Mouse (Mus musculus) heart, adult 11 months (tissue): Measurements from ENCODE around the gene Sim2.

Source experiments
- DNase-seq: peaks from one replicate; pipeline ENCODE4 v3.0.0; 2022

Gene Sim2

DNA sequence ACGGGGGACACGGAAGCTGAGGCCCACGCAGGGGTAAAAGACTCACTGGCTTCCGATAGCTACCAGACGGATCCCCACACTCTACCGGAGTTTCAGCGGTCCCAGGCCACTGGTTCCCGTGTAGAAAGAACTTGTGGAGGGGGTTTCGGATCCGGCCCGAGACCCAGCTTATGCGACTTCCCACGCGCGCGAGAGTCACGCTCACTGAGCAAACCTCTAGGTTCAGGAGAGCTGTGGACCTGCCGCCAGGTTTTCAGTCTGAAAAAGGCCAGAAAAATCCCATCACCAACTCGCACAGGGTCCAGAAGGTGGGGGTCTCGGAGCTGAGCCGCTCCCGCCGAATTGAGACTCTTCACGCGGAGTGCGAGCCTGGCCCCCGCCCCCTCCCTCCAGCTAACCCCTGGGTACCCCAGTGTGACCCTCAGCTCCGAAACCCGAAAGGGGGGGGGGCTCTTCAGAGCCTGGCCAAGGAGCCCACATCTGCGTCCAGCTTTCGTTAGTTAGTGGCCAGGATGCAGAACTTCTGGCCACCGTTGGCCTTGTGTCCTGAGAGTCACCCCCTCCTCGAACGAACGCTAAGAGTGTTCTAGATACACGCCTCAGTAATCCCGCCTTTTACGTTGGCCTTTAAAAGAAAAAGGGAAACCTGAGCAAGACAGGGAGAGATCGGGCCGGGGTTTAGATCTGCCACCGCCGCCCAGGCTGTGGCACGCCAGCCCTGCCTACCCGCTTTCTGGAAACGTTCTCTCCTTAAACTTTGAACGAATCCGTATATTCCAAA, 5.5 kb upstream of the Sim2 start:
- DNase-seq: no peak

DNA sequence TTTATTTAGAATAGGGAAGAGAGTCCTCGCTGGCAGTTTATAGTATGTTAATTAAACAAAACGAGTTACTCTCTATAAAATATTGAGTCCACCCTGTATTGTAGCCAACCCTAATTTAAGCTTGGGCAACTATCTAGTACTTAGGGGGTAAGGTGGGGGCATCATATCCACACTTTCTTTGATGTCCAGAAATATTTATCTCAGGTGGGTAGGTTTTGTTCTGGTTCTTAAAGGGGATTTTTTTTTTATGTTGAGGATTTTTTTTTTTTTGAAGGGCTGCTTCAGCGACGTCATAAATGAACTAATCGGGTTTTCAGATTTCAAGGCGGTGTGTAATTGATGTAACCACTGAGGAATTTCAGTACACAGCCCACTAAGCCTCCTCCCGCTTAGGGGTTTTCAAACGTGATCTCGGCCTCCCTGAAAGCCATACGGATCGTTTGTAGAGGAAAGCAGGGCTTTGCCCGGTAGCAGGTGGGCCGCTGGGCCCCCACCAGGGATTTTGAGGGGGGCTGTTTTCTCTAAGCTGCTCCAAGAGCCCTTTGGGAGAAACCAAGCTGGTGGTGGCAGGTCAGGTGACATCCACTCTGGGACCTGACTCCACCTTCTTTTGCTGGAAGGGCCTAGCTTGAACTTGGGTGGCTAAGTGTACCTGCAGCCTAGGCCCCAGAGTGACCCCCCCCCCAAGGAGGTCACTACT, 4.7 kb upstream of the Sim2 start:
- DNase-seq: no peak

DNA sequence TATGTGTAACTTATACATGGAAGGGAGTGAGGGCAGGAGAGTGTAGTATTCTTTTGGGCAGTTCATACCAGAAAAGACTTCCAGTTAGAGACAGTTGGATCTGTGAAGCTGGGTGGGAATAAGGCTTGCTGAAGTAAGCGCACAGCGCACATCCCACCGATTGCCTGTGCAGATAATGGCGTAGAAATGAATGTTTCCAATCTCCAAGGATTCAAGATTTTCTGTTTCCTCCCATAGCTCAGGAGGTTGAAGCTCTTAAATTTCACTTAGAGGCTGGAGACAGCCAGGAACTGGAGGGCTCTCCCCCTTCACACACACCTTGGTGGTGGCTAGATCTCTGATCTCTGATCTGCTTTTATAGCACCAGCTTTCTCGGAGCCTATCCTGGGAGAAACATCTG, 3.1 kb upstream of the Sim2 start:
- no peak for DNase-seq

DNA sequence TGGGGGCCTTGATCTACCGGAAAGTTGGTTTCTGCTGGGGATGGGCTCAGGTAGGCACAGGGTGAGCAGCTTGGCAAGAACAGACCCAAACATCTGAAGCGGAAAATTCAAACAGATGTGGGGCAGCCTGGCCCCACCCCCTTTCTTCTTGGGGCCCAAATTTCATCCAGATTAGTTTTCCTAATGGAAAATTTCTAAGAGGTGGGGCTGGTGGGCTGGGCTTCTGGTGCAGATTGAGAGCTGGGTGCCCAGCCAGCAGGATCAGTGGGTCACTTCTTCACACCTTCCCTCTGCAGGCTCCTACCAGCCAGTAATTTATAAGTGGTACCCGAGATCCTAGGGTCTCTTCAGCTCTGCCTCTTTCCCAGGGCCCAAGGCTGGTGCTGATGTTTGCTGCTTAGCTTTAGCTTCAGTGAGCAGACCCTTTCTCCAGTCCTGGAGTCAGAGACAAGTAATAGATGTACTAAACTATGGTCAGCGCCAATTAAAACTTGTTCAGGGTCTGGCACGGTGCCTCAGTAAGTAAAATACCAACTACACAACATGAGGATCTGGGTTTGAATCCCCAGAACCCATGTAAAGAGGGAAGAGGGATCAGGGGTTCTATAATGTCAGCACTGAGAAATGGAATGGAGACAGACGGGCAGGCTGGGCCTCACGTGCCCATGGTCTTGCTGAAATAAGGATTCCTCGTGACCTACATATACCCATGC, 2.6 kb upstream of the Sim2 start:
- no peak for DNase-seq

DNA sequence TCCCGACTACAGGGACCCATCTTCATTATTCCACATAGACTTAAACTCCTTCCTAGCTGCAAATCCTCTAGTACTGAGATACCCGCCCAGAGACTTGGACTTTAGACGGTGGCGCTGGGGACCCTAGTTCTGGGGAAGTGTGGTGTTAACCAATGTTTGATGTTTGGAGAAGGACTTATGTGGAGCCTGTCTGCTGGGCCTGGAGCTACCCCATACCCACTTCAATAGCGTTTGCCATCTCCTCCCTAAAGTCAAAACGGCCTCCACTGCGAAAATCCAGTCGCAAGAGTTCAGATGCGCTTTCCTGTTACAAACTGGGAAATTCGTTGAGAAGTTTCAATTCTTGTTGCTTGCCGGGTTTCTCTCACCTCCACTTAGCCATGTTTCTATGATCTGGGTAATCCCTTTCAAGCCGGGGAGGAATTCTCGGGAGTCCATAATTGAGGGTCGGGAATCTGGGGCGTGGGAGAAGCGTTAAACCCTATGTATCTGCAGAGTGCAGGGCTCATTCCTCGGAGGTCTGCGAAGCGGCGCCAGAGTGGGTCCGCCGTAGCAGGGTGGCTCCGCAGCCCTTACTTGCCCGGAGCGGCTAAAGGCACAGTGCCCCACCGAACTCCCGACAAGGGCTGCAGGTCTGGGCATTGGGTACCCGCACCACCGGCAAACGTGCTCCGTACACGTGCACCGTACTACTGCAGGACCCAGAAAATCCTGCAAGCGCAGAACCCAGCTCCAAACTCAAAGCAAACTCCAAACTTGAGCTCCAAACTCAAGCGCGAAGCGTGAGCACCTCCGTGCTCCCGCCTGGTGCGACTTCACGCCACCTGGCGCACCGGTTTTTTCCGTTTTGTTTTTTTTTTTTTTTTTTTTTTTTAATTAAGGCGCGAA, 1.5 kb upstream of the Sim2 start:
- DNase-seq: no peak

DNA sequence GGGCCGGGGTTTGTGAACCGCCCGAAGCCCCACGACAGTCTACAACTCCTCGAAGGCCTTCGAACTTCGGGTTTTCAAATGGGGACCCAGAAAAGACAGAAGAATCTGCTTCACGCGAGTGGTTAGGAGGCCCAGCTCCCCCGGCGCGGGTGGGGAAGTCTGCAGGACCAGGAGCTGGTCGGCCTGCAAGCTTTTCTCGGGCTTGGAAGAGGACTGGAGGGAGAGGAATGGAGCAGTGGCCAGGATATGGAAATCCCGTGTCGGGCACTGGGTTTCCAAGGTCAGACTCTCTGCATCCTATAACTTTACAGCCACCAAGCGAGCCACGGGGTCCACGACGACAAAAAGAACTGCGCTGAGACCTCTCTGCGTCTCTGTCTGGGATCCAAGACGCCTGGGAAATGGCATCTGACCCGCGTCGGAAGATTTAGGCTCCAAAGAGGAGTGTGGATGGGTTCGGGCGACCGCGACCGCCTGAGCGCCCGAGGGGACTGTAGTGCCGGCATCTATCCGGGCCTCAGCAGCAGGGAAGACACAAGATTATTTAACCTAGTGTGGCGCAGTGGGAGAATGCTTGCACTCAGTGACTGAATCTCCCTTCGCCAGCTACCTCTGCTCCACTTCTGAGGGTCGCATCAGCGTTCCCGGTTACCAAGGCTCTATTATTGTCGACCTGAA, 744 bp upstream of the Sim2 start:
- DNase-seq: no peak

DNA sequence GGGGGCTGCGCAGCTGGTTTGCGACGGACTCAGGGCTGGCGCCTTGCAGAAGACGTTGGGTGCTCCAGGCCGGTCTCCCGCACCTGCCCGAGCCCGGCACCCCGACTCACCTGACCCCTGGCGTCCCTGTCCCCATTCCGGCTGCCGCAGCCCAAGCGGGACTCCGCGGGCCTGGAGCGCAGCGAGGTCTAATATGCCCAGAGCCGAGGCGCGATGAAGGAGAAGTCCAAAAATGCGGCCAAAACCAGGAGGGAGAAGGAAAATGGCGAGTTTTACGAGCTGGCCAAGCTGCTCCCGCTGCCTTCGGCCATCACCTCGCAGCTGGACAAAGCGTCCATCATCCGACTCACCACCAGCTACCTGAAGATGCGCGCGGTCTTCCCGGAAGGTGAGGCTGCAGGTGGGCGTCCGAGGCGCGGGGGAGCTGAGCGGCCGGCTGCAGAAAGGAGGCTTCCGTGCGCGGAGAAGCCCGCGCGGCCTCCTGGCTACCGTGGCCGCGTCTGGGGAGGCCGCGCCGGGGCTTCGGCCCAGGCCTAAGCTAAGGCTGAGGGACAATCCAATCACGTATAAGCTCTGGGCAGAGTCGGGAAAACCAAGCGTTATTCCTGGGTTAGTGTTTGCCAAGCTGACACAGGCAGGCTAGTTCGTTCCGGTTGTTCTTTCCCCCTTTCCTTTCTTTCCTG, 1.0 kb downstream of the Sim2 start:
- no peak for DNase-seq

DNA sequence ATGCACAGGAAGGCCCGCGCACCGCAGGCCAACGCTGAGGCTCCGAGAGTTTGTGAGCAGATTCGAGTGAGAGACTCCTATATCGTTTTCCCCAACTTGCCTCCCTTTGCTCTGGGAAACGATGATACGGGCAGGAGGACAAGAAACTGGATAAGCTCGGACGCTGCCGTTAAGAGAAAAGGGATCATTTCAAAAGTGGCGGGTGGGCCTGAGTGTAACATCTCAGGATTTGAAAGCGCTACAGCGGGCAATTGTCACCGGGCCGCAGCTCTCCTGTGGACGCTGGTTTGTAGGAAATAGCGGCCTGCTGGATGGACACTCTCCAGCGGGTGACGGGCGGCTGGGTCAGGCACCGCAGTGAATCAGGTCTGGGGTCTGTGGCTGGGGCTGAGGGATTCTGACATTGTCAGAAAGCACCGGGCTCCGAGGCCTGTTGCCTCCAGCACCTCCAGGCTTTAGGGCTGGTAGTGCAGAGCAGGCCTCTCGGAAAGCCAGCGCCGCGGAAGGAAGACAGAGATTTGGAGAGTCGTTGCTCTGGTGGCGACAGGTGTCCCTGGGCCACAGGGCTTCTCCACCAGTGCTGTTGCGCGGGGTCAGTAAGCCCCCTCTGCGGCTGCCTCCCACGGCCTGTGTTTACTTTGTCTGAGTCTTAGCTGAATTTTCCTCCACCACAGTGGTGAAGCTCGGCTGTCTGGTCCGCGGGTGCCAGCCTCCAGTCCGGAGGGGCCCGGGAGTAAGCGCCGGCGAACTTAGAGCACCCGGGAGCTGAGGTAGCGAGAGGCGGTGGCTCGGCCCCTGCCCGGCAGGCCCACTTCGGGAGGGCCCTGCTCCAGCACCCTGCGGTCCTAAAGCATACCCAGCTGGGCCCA, 2.2 kb downstream of the Sim2 start:
- DNase-seq: no peak

DNA sequence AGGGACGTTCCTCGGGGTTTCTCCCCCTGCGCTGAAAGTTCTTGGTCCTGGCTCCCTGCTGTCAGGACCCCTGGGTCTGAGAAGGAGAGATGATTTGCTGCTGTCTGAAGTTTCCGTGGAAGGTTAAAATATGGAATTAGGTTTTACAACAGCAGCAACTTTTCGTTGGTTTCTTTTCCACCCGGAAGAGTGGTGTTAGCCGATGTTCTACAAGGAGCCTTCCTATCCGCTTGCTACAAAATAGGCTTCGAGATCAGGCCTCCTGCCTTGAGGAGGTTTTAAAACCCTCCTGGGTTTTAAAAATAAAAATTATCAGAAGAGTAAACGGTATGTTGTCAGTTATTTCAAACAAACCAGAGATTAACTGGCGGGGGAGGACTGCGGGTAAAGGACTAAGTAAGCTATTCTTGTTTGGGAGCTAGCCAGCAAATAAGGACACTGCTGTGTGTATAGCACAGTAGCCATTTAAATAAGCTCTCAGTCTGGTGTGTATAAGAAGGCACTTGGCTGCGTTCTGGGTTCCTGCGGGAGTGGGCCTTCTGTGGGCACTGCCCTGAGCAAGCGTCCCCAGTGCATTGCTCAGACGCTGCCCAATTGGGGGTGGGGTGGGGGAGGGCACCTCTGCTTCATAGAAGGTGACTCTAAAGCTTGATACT, 3.0 kb downstream of the Sim2 start:
- no peak for DNase-seq

DNA sequence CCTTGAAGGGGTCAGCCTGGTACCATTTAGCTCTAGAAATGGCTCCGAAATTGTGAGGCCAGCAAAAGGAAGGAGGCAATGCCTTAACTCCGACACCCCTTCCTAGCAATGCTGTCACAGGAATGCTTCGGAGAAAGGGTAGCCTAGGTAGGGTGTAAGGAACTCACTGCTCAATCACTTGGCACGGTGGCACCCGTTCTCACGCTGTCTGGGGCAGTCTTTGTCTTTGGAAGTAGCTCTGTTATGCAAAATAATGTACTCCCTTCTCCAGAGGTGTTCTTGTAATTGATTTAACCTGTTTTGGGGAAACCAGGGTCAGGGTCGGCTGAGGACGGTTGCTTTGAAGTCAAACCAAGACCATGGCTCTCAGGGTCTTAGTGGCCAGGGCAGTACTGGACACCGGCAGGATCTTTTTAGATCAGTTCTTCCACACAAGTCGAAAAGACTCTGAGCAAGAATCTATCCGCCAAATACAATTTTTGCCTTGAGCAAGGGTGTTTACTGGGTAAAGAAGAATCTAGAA, 3.6 kb downstream of the Sim2 start:
- no peak for DNase-seq

DNA sequence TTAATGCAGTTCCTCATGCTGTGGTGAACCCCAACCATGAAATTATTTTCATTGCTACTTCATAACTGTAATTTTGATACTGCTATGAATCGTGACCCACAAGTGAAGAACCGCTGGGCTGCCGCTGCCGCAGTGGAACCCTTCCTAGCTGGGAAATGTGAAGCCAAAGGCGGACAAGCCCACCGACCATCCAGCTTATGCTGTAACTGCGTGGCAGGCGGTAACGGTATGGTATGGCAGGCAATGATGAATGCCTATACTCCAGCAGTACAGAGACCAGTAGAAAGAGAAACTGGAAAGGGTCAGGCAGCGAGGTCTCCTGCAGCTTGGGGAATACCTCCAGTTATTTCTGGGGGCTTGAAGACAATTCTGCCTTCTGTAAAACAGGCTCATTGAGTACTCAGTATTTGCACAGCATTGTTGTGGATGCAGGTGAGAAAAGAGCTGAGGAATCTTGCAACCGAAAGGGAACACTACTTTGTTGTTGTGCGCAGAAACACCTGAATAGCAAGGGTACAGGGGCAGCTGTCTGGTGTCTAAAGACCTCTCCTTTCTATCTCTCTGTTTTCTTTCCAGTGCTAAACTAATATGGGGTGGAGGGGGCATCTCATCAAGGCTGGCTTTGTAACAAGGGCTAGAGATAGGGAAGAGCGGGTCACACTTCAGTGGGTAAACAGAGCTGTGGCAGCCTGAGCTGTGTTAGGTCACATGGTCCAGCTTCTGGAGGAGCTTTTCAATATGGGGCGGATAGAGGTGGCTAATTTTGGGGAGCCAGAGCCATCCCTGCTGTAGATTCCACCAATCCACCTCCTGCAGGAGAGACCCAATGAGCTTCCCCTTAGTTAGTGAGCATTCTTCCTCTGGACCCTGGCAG, 4.3 kb downstream of the Sim2 start:
- DNase-seq: no peak

DNA sequence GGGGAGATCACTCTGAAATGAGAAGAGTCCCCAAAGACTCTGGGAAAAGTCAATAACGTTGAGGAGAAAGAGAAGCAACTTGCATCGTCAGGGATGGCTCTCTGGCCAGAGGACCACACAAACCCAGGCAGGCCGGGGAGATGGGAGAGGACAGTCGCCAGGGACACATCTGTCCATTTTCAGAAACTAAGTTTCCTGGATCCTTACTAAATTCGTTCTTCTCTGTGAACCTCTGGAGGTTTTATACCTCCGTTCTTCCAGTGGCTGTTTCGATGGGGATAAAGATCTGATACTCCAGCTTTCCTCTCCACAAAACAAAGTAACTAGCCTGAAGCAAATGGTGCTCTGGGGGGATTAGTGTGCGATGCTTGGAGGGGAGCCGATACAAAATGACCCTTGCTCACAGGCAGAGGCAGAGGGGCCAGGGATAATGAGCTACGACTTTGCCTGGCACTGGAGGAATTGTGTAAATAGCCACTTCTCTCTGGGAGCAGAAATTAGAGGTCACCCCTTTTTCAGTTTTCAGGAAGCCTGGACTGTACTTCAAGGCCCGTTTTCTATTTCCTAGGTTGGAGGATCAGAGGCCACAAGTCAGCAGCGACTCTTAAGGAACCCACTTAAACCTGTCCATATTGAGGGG, 7.9 kb downstream of the Sim2 start:
- no peak for DNase-seq

DNA sequence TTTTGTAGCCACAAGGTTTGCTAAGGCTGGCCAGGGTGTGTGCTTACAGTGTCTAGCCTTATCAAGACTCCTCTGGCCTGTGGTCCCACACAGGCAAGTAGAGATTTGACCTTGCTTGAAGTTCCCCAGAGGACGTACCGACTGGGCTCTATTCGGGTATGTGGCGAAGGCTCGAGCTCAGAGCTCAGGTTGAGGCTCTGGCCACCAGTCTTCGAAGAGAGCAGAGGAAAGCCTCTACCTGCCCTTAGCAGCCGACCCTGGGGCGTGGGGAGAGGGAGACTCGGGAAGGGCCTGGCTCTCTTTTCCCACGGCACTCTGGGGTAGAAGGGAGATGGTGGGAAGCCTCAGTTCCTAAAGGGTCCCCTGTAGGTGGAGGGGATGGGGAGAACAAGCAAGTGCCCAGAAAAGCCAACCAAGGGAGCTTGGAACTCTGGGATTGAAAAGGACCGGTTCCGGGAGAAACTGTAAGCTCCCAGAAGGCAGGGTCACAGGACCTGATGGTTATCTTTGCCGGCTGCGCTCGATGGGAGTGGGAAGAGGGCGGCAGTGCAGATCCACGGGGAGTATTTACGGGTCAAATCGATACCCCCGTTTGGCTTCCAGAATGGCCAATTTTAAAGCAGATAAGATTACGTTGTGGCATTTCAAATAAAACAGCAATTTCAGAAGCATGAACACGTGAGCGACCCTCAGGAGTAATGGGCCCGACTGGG, 8.6 kb downstream of the Sim2 start:
- no peak for DNase-seq

DNA sequence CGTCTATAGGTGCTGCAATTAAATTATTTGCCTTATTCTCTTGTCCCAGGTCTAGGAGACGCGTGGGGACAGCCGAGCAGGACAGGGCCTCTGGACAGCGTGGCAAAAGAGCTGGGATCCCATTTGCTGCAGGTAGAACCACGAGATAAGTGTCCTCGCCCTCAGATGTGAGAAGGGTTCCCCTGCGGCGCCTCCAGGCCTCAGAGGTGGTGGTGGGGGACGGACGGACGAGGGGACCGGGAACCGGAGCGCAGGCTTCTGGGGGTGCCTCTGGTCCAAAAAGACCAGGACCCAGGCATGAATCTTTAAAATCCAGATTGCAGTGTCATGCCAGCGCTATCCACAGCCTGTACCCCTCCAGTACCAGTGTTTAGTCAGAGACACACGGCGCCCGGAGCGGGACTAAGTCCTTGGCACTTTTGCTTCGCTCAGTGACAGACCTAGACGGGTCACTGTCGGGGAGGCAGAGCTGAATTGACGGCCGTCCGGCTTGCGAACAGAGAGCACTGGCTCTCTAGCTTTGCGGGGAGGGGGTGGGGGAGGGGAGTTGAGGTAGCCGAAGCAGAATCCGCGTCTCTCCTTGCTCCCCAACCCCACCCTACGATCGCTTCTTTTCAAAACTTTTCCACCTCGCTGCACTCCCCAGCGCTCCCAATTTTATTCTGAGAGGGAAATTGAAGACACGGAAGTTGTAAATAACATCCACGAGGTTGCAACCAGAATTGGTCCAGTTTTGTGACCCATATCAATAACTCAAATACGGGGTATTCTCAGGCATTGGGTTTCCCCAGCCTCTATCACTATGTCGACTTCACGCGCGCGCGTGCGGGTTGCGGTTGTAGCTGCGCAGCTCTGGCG, 9.7 kb downstream of the Sim2 start:
- DNase-seq: no peak

DNA sequence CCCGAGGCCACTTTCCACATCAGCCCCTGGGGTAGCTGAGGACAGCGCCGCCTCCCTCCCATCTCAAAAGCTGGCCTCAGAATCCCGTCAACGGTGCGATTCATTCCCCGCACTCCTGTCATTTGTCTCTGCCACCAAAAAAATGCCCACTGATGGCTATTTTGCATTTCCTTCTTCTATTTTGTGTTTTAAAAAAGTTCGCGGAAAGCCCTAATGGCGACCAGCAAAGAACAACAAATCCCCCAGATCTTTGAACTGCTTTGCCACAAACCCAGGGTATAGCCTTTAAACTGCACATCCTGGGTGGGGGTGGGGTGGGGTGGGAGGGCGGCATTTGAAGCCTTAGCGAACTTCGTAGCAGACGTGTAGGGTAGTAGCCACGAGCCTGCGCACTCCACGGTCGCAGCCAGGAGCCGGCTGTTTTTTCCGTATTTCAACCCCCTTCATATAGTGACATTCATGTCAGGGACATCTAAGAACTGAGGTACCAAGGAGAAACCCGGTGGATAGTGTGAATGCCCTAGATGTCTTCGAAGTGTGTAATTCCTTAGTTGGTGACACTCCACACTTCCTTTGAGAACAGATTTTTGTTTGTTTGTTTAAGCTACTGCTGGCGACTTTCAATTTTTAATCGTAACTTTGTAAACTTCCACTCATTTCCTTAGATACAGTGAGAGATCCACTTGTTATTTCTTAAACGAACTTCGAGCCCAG, 10.5 kb downstream of the Sim2 start:
- DNase-seq: no peak

DNA sequence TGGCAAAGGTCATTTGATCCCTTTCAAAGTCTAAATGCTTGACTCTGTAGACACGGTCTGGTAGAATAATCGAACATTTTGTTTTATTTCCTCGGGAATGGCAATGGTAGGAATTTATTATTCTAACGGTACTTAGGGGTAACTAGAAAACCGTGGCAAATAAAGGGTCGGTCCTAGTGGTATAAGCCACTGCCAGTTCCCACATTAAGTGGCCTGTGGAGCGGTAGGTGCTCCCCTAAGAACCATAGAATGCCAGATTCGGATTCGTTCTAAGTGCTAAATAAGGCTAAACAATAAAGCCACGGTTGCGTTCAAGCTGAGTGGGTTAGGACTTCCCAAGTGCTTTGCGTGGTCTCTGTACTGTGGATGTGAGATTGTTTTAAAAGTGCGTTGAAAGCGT, 11.7 kb downstream of the Sim2 start:
- DNase-seq: no peak
